Mouse (Mus musculus) ES-Bruce4 (cell line): ENCODE results near the gene Uxs1.

Experiments used
- CTCF ChIP-seq: IDR thresholded peaks from one replicate; pipeline ENCODE4 v1.8.1; 2011; ENCODE audit warnings: low read depth, low read length
- POLR2A ChIP-seq: IDR thresholded peaks from one replicate; pipeline ENCODE4 v1.8.1; 2011; ENCODE audit warnings: low read length; ENCODE audit not compliant: insufficient read depth

- TF ChIP-seq POLR2A (no peak), CTCF (no peak)
Measured at GRCm38 (mm10) chr1:43819091-43819490, 8.5 kb downstream of the Uxs1 start.
